Comparison of ENCODE assay signal across 8 mouse cellular contexts in the genomic region with DNA sequence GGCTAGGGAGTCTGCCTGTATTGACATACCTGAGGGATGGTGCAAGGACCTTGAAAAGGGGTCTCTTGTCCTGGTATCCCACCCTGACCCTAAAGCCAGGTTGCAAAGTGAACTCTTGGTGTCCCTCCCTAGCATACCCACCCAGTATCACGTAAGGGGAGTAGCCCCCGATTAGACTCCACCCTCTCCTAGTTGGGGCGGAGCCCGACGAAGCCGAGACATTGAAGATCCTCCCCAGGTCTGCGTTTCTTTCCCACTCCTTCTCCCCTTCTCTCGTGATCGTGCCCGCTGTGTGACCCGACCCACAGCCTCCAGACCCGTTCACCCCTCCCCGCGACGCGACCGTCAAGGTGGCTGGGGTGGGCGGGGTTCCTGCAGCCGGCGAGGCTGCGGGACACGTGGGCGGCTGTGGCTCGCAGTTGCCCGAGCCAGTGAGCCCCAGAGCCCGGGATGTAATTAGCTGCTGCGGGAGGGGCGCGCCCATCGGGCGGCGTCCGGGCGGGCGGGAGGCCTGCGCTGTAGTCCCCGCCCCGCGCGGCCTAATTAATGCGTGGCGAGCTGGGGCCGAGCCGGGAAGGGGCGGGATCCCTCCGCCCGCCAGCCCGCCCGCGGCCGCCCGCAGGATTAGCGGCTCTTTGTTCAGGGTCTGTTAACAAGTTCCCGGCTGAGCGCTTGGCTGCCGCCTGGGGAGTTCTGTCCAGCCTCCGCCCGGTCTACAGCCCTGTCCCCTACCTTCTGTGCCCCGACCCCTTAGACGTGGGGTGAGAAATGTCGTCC. TPM values are rescaled to one million over a fixed set of nuclear protein-coding genes. Genes with fewer than 3 reads are reported as not detected.
A peak's percentile ranks its signal among the peaks of the same experiment; 100 is the strongest.
DNase-seq lines count a peak whose midpoint lies in the region; ATAC-seq and TF ChIP-seq lines count a peak whose summit lies in the region.

No protein-coding gene starts in this region.

- no peak for TF ChIP-seq POLR2A in ES-Bruce4 (IDR thresholded peaks at IDR 0.05; ENCODE audit: insufficient read depth, low read length)
- no peak for TF ChIP-seq POLR2A in limb, embryonic 14.5 days (IDR thresholded peaks at IDR 0.05; ENCODE audit: borderline replicate concordance, extremely low read depth, insufficient read depth, insufficient read length)

- no peak for TF ChIP-seq CTCF in ES-Bruce4 (IDR thresholded peaks at IDR 0.05; ENCODE audit: low read depth, low read length)

- H3K4me2 ChIP-seq in embryonic facial prominence, embryonic 13.5 days = peak overlapping the region; percentile 89
- peak overlapping the region; percentile 91 for H3K4me2 ChIP-seq in limb, embryonic 14.5 days (replicated peaks; ENCODE audit: low read depth, low read length, severe bottlenecking)
- H3K4me2 ChIP-seq in midbrain, embryonic 12.5 days (replicated peaks) = peak overlapping the region; percentile 65

- ATAC-seq in embryonic facial prominence, embryonic 13.5 days (ENCODE audit: insufficient number of reproducible peaks, insufficient read depth, low FRiP score, low TSS enrichment, low read depth) = 0 out of 2 replicates have a peak, but pooled peaks have one; percentile 46
- ATAC-seq in limb, embryonic 14.5 days (ENCODE audit: low FRiP score, low read depth) = peak; percentile 74
- peak; percentile 86 for ATAC-seq in midbrain, embryonic 12.5 days (ENCODE audit: low FRiP score, low read depth)
- no peak for ATAC-seq in erythroid progenitor cell, adult 5-6 weeks (replicated peaks; ENCODE audit: low FRiP score, poor library complexity, severe bottlenecking)

- no peaks in the 10 kb centered on the region for H3K36me3 ChIP-seq in ES-Bruce4 (ENCODE audit: control insufficient read depth, insufficient read depth, low read length, poor library complexity, severe bottlenecking)
- H3K36me3 ChIP-seq in embryonic facial prominence, embryonic 13.5 days = no peaks in the 10 kb centered on the region
- no peaks in the 10 kb centered on the region for H3K36me3 ChIP-seq in limb, embryonic 14.5 days (ENCODE audit: control insufficient read depth, insufficient read depth, low read length)
- no peaks in the 10 kb centered on the region for H3K36me3 ChIP-seq in midbrain, embryonic 12.5 days

- no peaks in the 10 kb centered on the region for H3K4me1 ChIP-seq in ES-Bruce4 (ENCODE audit: control insufficient read depth, insufficient read depth, low read length)
- peaks cover 9% of the 10 kb centered on the region for H3K4me1 ChIP-seq in embryonic facial prominence, embryonic 13.5 days
- H3K4me1 ChIP-seq in limb, embryonic 14.5 days (ENCODE audit: control insufficient read depth, insufficient read depth, low read length) = 0 out of 2 replicates have a peak, but pooled peaks cover 4% of the 10 kb centered on the region
- H3K4me1 ChIP-seq in midbrain, embryonic 12.5 days = peaks cover 36% of the 10 kb centered on the region

- H3K4me3 ChIP-seq in ES-Bruce4 (ENCODE audit: low read depth, low read length) = peak overlapping the region; percentile 69
- peak overlapping the region; percentile 52 for H3K4me3 ChIP-seq in embryonic facial prominence, embryonic 13.5 days
- peak overlapping the region; percentile 46 for H3K4me3 ChIP-seq in limb, embryonic 14.5 days (replicated peaks; ENCODE audit: low read length)
- peak overlapping the region; percentile 43 for H3K4me3 ChIP-seq in midbrain, embryonic 12.5 days

- peak; percentile 29 for DNase-seq in CD4-positive helper T cell, adult 2 months (ENCODE audit: low read depth, low spot score)
- peak; percentile 14 for DNase-seq in heart, postnatal 4 days
- peak; percentile 32 for DNase-seq in limb, embryonic 14.5 days (ENCODE audit: low spot score)
- peak; percentile 20 to 44 for DNase-seq in urinary bladder, postnatal 36 days (ENCODE audit: low spot score in 2 of 2)

- H3K9ac ChIP-seq in ES-Bruce4 (ENCODE audit: low read depth, poor library complexity, severe bottlenecking) = peak overlapping the region; percentile 19; the same call in 1 of the 2 replicates
- peak overlapping the region; percentile 69 for H3K9ac ChIP-seq in embryonic facial prominence, embryonic 13.5 days
- peak overlapping the region; percentile 49 for H3K9ac ChIP-seq in limb, embryonic 14.5 days (ENCODE audit: low read depth, low read length, severe bottlenecking)
- peak overlapping the region; percentile 43 for H3K9ac ChIP-seq in midbrain, embryonic 12.5 days (replicated peaks)

- no peaks in the 10 kb centered on the region for H3K27me3 ChIP-seq in ES-Bruce4 (ENCODE audit: control insufficient read depth, insufficient read depth, low read length, poor library complexity, severe bottlenecking)
- peaks cover 88% of the 10 kb centered on the region for H3K27me3 ChIP-seq in embryonic facial prominence, embryonic 13.5 days
- H3K27me3 ChIP-seq in limb, embryonic 14.5 days (ENCODE audit: control insufficient read depth, insufficient read depth, low read length) = peaks cover 55% of the 10 kb centered on the region
- peaks cover 93% of the 10 kb centered on the region for H3K27me3 ChIP-seq in midbrain, embryonic 12.5 days

- no peak overlapping the region for H3K27ac ChIP-seq in ES-Bruce4 (ENCODE audit: insufficient read depth, low read length)
- H3K27ac ChIP-seq in embryonic facial prominence, embryonic 13.5 days = no peak overlapping the region
- no peak overlapping the region for H3K27ac ChIP-seq in limb, embryonic 14.5 days (replicated peaks; ENCODE audit: low read depth, low read length)
- H3K27ac ChIP-seq in midbrain, embryonic 12.5 days (replicated peaks) = peak overlapping the region; percentile 76

- H3K9me3 ChIP-seq in ES-Bruce4 (replicated peaks; ENCODE audit: control insufficient read depth, insufficient read depth, low read length, poor library complexity, severe bottlenecking) = no peaks in the 10 kb centered on the region
- H3K9me3 ChIP-seq in embryonic facial prominence, embryonic 13.5 days = no peaks in the 10 kb centered on the region
- no peaks in the 10 kb centered on the region for H3K9me3 ChIP-seq in limb, embryonic 14.5 days (ENCODE audit: control insufficient read depth, low read length)
- H3K9me3 ChIP-seq in midbrain, embryonic 12.5 days = no peaks in the 10 kb centered on the region

- TF ChIP-seq EP300 in ES-Bruce4 (IDR thresholded peaks at IDR 0.05; ENCODE audit: insufficient read depth, low read depth, low read length) = 0 out of 2 replicates have a peak, but pooled peaks have one; percentile 17

- under 1% methylated on average over 61 of the region's 61 CpGs for WGBS in embryonic facial prominence, embryonic 13.5 days
- 2% methylated on average over 55 of the region's 61 CpGs for WGBS in limb, embryonic 14.5 days
- WGBS in midbrain, embryonic 12.5 days = under 1% methylated on average over 60 of the region's 61 CpGs

RNA-seq across cellular contexts. Expression of gene Unc5a, which starts 6.7 kb away (rescaled TPM):
- polyA plus RNA-seq in ES-Bruce4 (2011; ENCODE audit: insufficient read depth, insufficient read length, low read depth, missing spikeins) = 0.66 and 2.8 TPM in 2 replicates
- polyA plus RNA-seq in embryonic facial prominence, embryonic 13.5 days (2015; fragmentation: Nextera tagmentation; extraction: Ambion mirVana) = 0.60 and 0.94 TPM in 2 replicates
- total RNA-seq in heart, postnatal 4 days (2021) = 1 to 10 TPM; 1.3 to 1.4 TPM
- polyA plus RNA-seq in limb, embryonic 14.5 days (2012; rRNA removed) = 3.3 and 3.9 TPM in 2 replicates
- 1.2 and 2.2 TPM in 2 replicates for polyA plus RNA-seq in limb, embryonic 14.5 days (2014; fragmentation: Nextera tagmentation; extraction: Ambion mirVana)
- polyA plus RNA-seq in midbrain, embryonic 12.5 days (2016; fragmentation: Nextera tagmentation; extraction: Ambion mirVana) = 2.6 and 4.4 TPM in 2 replicates
- 1.1 TPM in 1 of 2 replicates, not detected in the other for total RNA-seq in erythroid progenitor cell, adult 5-6 weeks (2015; ENCODE audit: low replicate concordance)
- 0.90 TPM in 1 of 2 replicates, not detected in the other for total RNA-seq in erythroid progenitor cell, adult 5-6 weeks (2017; ENCODE audit: low replicate concordance)

Comparison
In these comparisons a context has a peak if more than half of its experiments do, and no peak if none do; other contexts are left out.
1. H3K9ac ChIP-seq: peak in every context shown above with its lines; median percentile 69 in embryonic facial prominence, embryonic 13.5 days; 49 in limb, embryonic 14.5 days; 43 in midbrain, embryonic 12.5 days; 19 in ES-Bruce4.